Mouse (Mus musculus): ENCODE results near the gene Tmtc2.

DNA sequence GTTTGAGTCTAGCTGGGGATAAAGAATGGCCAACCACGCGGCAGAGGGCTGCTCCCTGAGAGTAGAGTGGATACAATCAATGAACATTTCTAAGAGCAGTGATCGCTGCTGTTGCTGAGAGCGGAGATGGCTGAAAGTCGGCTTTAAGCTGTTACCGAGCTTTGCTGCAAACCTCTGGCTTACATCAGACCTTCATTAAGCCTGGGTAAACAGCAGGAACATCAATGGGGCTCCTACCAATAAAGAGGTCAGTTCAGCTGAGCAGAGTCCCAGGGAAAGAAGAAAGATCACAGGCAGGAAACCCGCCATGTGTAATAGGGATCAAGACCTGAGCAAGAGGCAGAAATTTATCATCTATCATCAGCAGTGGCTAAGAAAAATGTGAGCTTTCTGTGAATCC is 72.5 kb downstream of the Tmtc2 start:
- TF ChIP-seq USF1 (IDR thresholded peaks at IDR 0.05; ENCODE audit: low read depth) (no peak), MYOG (IDR thresholded peaks at IDR 0.05; ENCODE audit: control insufficient read depth in 1 of 3, insufficient read depth in 1 of 3, insufficient read length in 2 of 3, low read depth in 2 of 3) (no peak), POLR2A (IDR thresholded peaks at IDR 0.05; ENCODE audit: insufficient read length, low read depth) (no peak), POLR2AphosphoS2 (IDR thresholded peaks at IDR 0.05; ENCODE audit: insufficient read length, low read depth) (no peak), MAX (IDR thresholded peaks at IDR 0.05; ENCODE audit: low read depth) (no peak)
